Mouse (Mus musculus) hindbrain, embryonic 11.5 days (tissue): ENCODE data around the gene Idh2. TPM values are rescaled to one million over a fixed set of nuclear protein-coding genes. Genes with fewer than 3 reads are reported as not detected.
A peak's percentile ranks its signal among the peaks of the same experiment; 100 is the strongest.

ENCODE experiments used
- ATAC-seq: fragments of 200-750 bp; cut with Nextera tagmentation; 2 replicates; pipeline ENCODE4 v1.8.0; 2017; ENCODE audit warnings: mild to moderate bottlenecking, moderate TSS enrichment, moderate library complexity; ENCODE audit not compliant: low FRiP score
- DNase-seq: peaks from one replicate; pipeline ENCODE4 v3.0.0-alpha.2; 2015; ENCODE audit warnings: low spot score
- H3K27ac ChIP-seq: fragments of 300-500 bp; sonication (generic); 2 replicates; pipeline ENCODE4 v1.5.1; 2014; ENCODE audit warnings: mild to moderate bottlenecking, low read depth, low read length
- H3K27me3 ChIP-seq: fragments of 300-500 bp; sonication (generic); 2 replicates; pipeline ENCODE4 v1.6.1; 2014; ENCODE audit warnings: mild to moderate bottlenecking, low read length, moderate library complexity, mixed read lengths; ENCODE audit not compliant: control insufficient read depth, insufficient read depth
- H3K36me3 ChIP-seq: fragments of 300-500 bp; sonication (generic); 2 replicates; pipeline ENCODE4 v1.6.1; 2014; ENCODE audit warnings: mild to moderate bottlenecking, low read length, moderate library complexity, mixed read lengths; ENCODE audit not compliant: control insufficient read depth, insufficient read depth
- H3K4me1 ChIP-seq: fragments of 300-500 bp; sonication (generic); replicated peaks from 2 replicates; pipeline ENCODE4 v1.6.1; 2014; ENCODE audit warnings: low read length, mixed read lengths; ENCODE audit not compliant: control insufficient read depth, insufficient read depth
- H3K4me2 ChIP-seq: fragments of 300-500 bp; sonication (generic); replicated peaks from 2 replicates; pipeline ENCODE4 v1.6.1; 2014; ENCODE audit warnings: mild to moderate bottlenecking, low read depth, low read length
- H3K4me3 ChIP-seq: fragments of 300-500 bp; sonication (generic); 2 replicates; pipeline ENCODE4 v1.5.1; 2014; ENCODE audit warnings: low read depth, low read length
- H3K9ac ChIP-seq: fragments of 300-500 bp; sonication (generic); 2 replicates; pipeline ENCODE4 v1.6.1; 2014; ENCODE audit warnings: low read depth, low read length
- H3K9me3 ChIP-seq: fragments of 300-500 bp; sonication (generic); 2 replicates; pipeline ENCODE4 v1.6.1; 2016; ENCODE audit warnings: low read length; ENCODE audit not compliant: control insufficient read depth
- WGBS: fragments of 180-500 bp; shearing (Covaris S2); extraction: QIAGEN DNeasy Blood & Tissue Kit; methylation state at CpG from one replicate; pipeline ENCODE4 v1.1.7; 2014; 5-methylcytosine and 5-hydroxymethylcytosine counted together
- polyA plus RNA-seq: library from polyadenylated mRNA; unstranded; fragments of >200 nt; fragmentation: Nextera tagmentation; extraction: Ambion mirVana; gene quantifications from 2 replicates; pipeline ENCODE4 v1.2.1, GENCODE M21; 2014

Idh2 gene
- polyA plus RNA-seq, 1 experiment from 2014 or later = 331 TPM

GRCm38 (mm10) chr7:80071209-80071608, 44.0 kb downstream of the Idh2 start:
- WGBS = 88% methylated on average over 9 of the region's 9 CpGs
- Histone ChIP-seq H3K36me3 (no peaks in the 10 kb centered on the region), H3K9me3 (no peaks in the 10 kb centered on the region), H3K9ac (no peak overlapping the region), H3K27ac (no peak overlapping the region), H3K4me3 (no peak overlapping the region), H3K4me1 (peaks cover 33% of the 10 kb centered on the region), H3K27me3 (no peaks in the 10 kb centered on the region), H3K4me2 (no peak overlapping the region)
- ATAC-seq (no peak), DNase-seq (no peak)

- Histone ChIP-seq H3K4me3 (no peak overlapping the region), H3K4me1 (peaks cover 24% of the 10 kb centered on the region)
- no peak for DNase-seq
These were observed 45.4 kb downstream of the Idh2 start for GRCm38 (mm10) chr7:80069615-80070327.

GRCm38 (mm10) chr7:80068341-80068740, 46.9 kb downstream of the Idh2 start:
- Histone ChIP-seq H3K27me3 (no peaks in the 10 kb centered on the region), H3K9me3 (no peaks in the 10 kb centered on the region), H3K4me3 (no peak overlapping the region), H3K27ac (no peak overlapping the region), H3K4me2 (no peak overlapping the region), H3K36me3 (no peaks in the 10 kb centered on the region), H3K9ac (no peak overlapping the region), H3K4me1 (peaks cover 20% of the 10 kb centered on the region)
- WGBS = 57% methylated on average over 5 of the region's 7 CpGs
- no peak for DNase-seq
- ATAC-seq = no peak

More at GRCm38 (mm10) chr7:80069615-80070327, 45.4 kb downstream of the Idh2 start:
- Histone ChIP-seq H3K27ac (peak overlapping the region; percentile 42), H3K27me3 (no peaks in the 10 kb centered on the region), H3K4me2 (no peak overlapping the region), H3K9me3 (no peaks in the 10 kb centered on the region), H3K9ac (0 out of 2 replicates have a peak overlapping the region, but pooled peaks have one; percentile 11), H3K36me3 (no peaks in the 10 kb centered on the region)
- 14% methylated on average over 13 of the region's 13 CpGs for WGBS
- ATAC-seq = peak; percentile 62

GRCm38 (mm10) chr7:80066675-80067455, 48.3 kb downstream of the Idh2 start:
- H3K9ac ChIP-seq = no peak overlapping the region
- no peak overlapping the region for H3K4me2 ChIP-seq
- no peak overlapping the region for H3K27ac ChIP-seq
- WGBS = 84% methylated on average over 13 of the region's 13 CpGs
- H3K36me3 ChIP-seq = no peaks in the 10 kb centered on the region
- ATAC-seq (no peak), DNase-seq (no peak)
- H3K27me3 ChIP-seq = no peaks in the 10 kb centered on the region
- peaks cover 16% of the 10 kb centered on the region for H3K4me1 ChIP-seq
- H3K9me3 ChIP-seq = no peaks in the 10 kb centered on the region
- H3K4me3 ChIP-seq = no peak overlapping the region

- Histone ChIP-seq H3K4me2 (no peak overlapping the region), H3K4me3 (no peak overlapping the region), H3K36me3 (no peaks in the 10 kb centered on the region), H3K27me3 (no peaks in the 10 kb centered on the region), H3K27ac (no peak overlapping the region), H3K4me1 (peaks cover 16% of the 10 kb centered on the region), H3K9me3 (no peaks in the 10 kb centered on the region), H3K9ac (no peak overlapping the region)
- DNase-seq = no peak
- 69% methylated on average over 3 of the region's 3 CpGs for WGBS
- no peak for ATAC-seq
These were observed 49.9 kb downstream of the Idh2 start for GRCm38 (mm10) chr7:80065250-80065649.

- H3K27ac ChIP-seq = peak overlapping the region; percentile 73
- H3K9ac ChIP-seq = no peak overlapping the region; the same call in 1 of the 2 replicates
- no peaks in the 10 kb centered on the region for H3K36me3 ChIP-seq
- ATAC-seq (no peak), DNase-seq (no peak)
- 55% methylated on average over 15 of the region's 15 CpGs for WGBS
- peaks cover 6% of the 10 kb centered on the region for H3K4me1 ChIP-seq
- no peaks in the 10 kb centered on the region for H3K27me3 ChIP-seq
- H3K4me3 ChIP-seq = no peak overlapping the region
- no peaks in the 10 kb centered on the region for H3K9me3 ChIP-seq
- no peak overlapping the region for H3K4me2 ChIP-seq
These were observed 51.1 kb downstream of the Idh2 start for GRCm38 (mm10) chr7:80063902-80064736.

- 57% methylated on average over 5 of the region's 5 CpGs for WGBS
- 0 out of 2 replicates have a peak overlapping the region, but pooled peaks have one; percentile 3 for H3K4me2 ChIP-seq
- peak overlapping the region; percentile 73 for H3K27ac ChIP-seq
- H3K9ac ChIP-seq = no peak overlapping the region
- H3K9me3 ChIP-seq = no peaks in the 10 kb centered on the region
- H3K4me1 ChIP-seq = peaks cover 8% of the 10 kb centered on the region; the same call in 1 of the 2 replicates
- H3K27me3 ChIP-seq = no peaks in the 10 kb centered on the region
- no peaks in the 10 kb centered on the region for H3K36me3 ChIP-seq
- ATAC-seq (peak; percentile 36), DNase-seq (no peak)
- no peak overlapping the region for H3K4me3 ChIP-seq
These were observed 51.9 kb downstream of the Idh2 start for GRCm38 (mm10) chr7:80063244-80063643.

- 89% methylated on average over 17 of the region's 17 CpGs for WGBS
- H3K9ac ChIP-seq = no peak overlapping the region
- no peaks in the 10 kb centered on the region for H3K27me3 ChIP-seq
- peaks cover 18% of the 10 kb centered on the region for H3K4me1 ChIP-seq
- H3K36me3 ChIP-seq = no peaks in the 10 kb centered on the region
- no peak; the same call in 1 of the 2 replicates for ATAC-seq
- no peak overlapping the region for H3K4me3 ChIP-seq
- H3K27ac ChIP-seq = 0 out of 2 replicates have a peak overlapping the region, but pooled peaks have one; percentile 73
- DNase-seq = no peak
- H3K9me3 ChIP-seq = no peaks in the 10 kb centered on the region
- H3K4me2 ChIP-seq = no peak overlapping the region
These were observed 52.9 kb downstream of the Idh2 start for GRCm38 (mm10) chr7:80062083-80062826.
